Mouse (Mus musculus): ENCODE results near the gene Nrcam. TPM values are rescaled to one million over a fixed set of nuclear protein-coding genes. Genes with fewer than 3 reads are reported as not detected.

Gene Nrcam
- total and polyA plus RNA-seq, 3 experiments, result 0.16 to 0.23 (median 0.20) TPM

GRCm38 (mm10) chr12:44519440-44520141 is 190.9 kb downstream of the Nrcam start:
- TF ChIP-seq CTCF (IDR thresholded peaks at IDR 0.05) (no peak), EP300 (IDR thresholded peaks at IDR 0.05; ENCODE audit: insufficient read depth, low read depth, low read length) (no peak), POLR2A (IDR thresholded peaks at IDR 0.05; ENCODE audit: insufficient read depth, low read depth, low read length) (no peak)
- no peaks in the 10 kb centered on the region for H3K4me1 ChIP-seq (ENCODE audit: control insufficient read depth, insufficient read depth, low read length)
- no peaks in the 10 kb centered on the region for H3K79me2 ChIP-seq (replicated peaks; ENCODE audit: control insufficient read depth, insufficient read depth, low read length)
- intact Hi-C loops (cut with DNase I), result no loop called here
- 64% methylated on average over 7 of the region's 7 CpGs for WGBS
- no peak for DNase-seq
- no peaks in the 10 kb centered on the region for H3K27me3 ChIP-seq (ENCODE audit: control insufficient read depth, insufficient read depth, low read length)
- H3K9ac ChIP-seq (ENCODE audit: low read depth, low read length), result no peak overlapping the region
- no peak overlapping the region for H3K27ac ChIP-seq
- no peak overlapping the region for H3K4me3 ChIP-seq
- no peaks in the 10 kb centered on the region for H3K36me3 ChIP-seq (ENCODE audit: control insufficient read depth, insufficient read depth, low read length)

DNA sequence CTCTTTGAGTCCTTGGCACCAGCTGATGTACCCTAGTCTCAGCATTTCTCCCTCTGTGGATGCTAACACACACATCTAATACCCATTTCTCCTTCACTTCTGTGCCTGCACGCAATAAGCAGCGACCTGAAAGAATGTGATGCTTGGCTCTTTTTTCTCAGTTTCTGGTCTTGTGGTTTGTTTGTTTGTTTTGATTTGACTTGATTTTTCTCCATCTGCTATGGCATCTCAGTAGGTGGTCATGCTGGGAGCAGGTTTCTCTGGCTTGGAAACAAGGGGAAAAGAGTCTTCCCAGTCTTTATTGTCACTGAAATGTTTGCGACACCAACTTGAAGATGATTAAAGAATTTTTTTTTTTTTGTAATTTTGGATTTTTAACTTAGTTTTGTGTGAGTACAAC is 192.8 kb downstream of the Nrcam start:
- no peak for TF ChIP-seq EP300 (IDR thresholded peaks at IDR 0.05; ENCODE audit: insufficient read depth, low read depth, low read length)
- TF ChIP-seq CTCF (IDR thresholded peaks at IDR 0.05), result no peak
- no peak for TF ChIP-seq POLR2A (IDR thresholded peaks at IDR 0.05; ENCODE audit: insufficient read depth, low read depth, low read length)
- H3K27ac ChIP-seq, result no peak overlapping the region
- intact Hi-C loops (cut with DNase I), result no loop called here
- H3K9ac ChIP-seq (ENCODE audit: low read depth, low read length), result no peak overlapping the region
- no peaks in the 10 kb centered on the region for H3K36me3 ChIP-seq (ENCODE audit: control insufficient read depth, insufficient read depth, low read length)
- no peaks in the 10 kb centered on the region for H3K27me3 ChIP-seq (ENCODE audit: control insufficient read depth, insufficient read depth, low read length)
- no peaks in the 10 kb centered on the region for H3K79me2 ChIP-seq (replicated peaks; ENCODE audit: control insufficient read depth, insufficient read depth, low read length)
- WGBS, result 76% methylated on average over 3 of the region's 3 CpGs
- no peak overlapping the region for H3K4me3 ChIP-seq
- H3K4me1 ChIP-seq (ENCODE audit: control insufficient read depth, insufficient read depth, low read length), result no peaks in the 10 kb centered on the region
- no peak for DNase-seq

DNA sequence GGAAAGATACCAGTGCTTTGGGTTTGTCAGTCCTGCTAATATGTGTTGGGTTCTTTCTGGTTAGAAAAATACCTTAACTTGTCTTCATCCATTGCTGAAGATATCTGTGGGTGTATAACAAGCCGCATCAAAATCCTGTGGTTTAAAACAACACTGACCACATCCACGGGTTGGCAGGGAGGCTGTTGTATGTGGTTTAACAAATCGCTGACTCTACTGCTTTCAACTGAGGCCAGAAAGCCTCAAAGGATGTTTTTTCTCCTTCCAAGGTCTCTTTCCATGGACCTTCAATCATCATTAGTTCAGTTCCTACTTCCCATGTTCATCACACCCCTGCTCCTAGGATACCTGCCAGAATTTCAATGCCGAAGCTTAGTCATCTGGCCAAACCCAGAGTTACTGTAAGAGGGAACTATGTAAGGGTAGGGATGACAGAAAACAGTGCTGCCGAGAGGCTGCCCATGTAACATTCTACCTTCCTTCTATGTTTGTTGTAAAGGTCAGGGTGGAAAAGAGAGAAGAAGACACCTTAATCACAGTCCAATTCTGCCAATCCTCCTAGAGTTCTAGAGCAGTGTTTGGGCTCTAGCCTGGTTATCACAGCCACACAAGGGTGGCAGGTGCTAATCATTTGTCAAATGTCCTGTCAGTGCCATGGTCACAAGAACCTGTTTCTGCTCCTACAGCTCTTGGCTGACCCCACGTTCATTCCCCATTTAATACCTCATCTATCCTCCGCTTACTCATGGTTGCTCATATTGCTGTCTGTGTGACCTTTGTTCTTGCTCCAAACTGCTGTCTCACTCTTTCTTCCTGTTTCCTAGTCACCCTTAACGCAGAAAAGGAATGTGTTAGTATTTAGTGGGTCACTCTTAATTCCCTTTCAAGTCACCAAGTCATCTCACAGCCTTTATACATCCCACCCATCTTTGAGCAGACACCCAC is 196.2 kb downstream of the Nrcam start:
- H3K4me1 ChIP-seq (ENCODE audit: control insufficient read depth, insufficient read depth, low read length), result no peaks in the 10 kb centered on the region
- no peaks in the 10 kb centered on the region for H3K79me2 ChIP-seq (replicated peaks; ENCODE audit: control insufficient read depth, insufficient read depth, low read length)
- no peak overlapping the region for H3K4me3 ChIP-seq
- no peak for DNase-seq
- TF ChIP-seq CTCF (IDR thresholded peaks at IDR 0.05), result no peak
- TF ChIP-seq EP300 (IDR thresholded peaks at IDR 0.05; ENCODE audit: insufficient read depth, low read depth, low read length), result no peak
- no peak for TF ChIP-seq POLR2A (IDR thresholded peaks at IDR 0.05; ENCODE audit: insufficient read depth, low read depth, low read length)
- no peak overlapping the region for H3K9ac ChIP-seq (ENCODE audit: low read depth, low read length)
- H3K27ac ChIP-seq, result no peak overlapping the region
- H3K27me3 ChIP-seq (ENCODE audit: control insufficient read depth, insufficient read depth, low read length), result no peaks in the 10 kb centered on the region
- 69% methylated on average over 8 of the region's 8 CpGs for WGBS
- no peaks in the 10 kb centered on the region for H3K36me3 ChIP-seq (ENCODE audit: control insufficient read depth, insufficient read depth, low read length)
- intact Hi-C loops (cut with DNase I), result no loop called here

DNA sequence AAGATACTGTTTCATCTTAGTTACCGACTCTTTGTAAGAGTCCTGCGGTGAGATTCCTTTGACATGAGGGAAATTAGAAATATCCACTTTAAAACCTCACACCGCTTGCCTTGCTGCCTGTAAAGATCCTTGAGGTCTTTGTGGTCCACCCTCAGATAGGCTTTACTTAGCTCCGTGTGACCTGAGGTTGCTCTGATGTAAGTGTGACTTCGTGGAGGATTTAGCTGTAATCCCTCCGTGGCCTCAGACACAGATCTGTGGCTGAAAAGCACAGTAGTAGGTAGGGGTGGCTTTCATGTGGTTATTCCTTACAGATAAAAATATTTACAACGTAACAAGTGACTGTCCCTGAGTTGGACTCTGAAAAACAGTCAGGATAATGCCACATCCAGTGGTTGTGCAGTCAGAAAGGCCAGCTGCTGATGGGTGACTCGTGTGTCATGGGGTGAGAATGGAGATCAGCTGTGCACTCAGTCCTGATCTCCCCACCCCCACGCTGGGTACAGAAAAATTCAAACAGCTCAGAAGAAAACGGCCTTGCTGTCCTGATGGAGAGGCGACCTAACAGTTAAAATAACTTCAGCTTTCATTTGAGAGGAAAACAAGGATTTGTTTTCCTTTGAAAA is 199.8 kb downstream of the Nrcam start:
- Histone ChIP-seq H3K9ac (ENCODE audit: low read depth, low read length) (no peak overlapping the region), H3K79me2 (replicated peaks; ENCODE audit: control insufficient read depth, insufficient read depth, low read length) (no peaks in the 10 kb centered on the region), H3K27ac (no peak overlapping the region), H3K27me3 (ENCODE audit: control insufficient read depth, insufficient read depth, low read length) (no peaks in the 10 kb centered on the region), H3K4me3 (no peak overlapping the region), H3K36me3 (ENCODE audit: control insufficient read depth, insufficient read depth, low read length) (no peaks in the 10 kb centered on the region), H3K4me1 (ENCODE audit: control insufficient read depth, insufficient read depth, low read length) (no peaks in the 10 kb centered on the region)
- DNase-seq, result no peak
- TF ChIP-seq POLR2A (IDR thresholded peaks at IDR 0.05; ENCODE audit: insufficient read depth, low read depth, low read length), result no peak
- TF ChIP-seq CTCF (IDR thresholded peaks at IDR 0.05), result no peak
- no peak for TF ChIP-seq EP300 (IDR thresholded peaks at IDR 0.05; ENCODE audit: insufficient read depth, low read depth, low read length)
- intact Hi-C loops (cut with DNase I), result no loop called here
- 34% methylated on average over 11 of the region's 11 CpGs for WGBS

GRCm38 (mm10) chr12:44532337-44533113 is 203.8 kb downstream of the Nrcam start:
- no peaks in the 10 kb centered on the region for H3K27me3 ChIP-seq (ENCODE audit: control insufficient read depth, insufficient read depth, low read length)
- H3K9ac ChIP-seq (ENCODE audit: low read depth, low read length), result no peak overlapping the region
- DNase-seq, result no peak
- TF ChIP-seq EP300 (IDR thresholded peaks at IDR 0.05; ENCODE audit: insufficient read depth, low read depth, low read length) (no peak), CTCF (IDR thresholded peaks at IDR 0.05) (no peak), POLR2A (IDR thresholded peaks at IDR 0.05; ENCODE audit: insufficient read depth, low read depth, low read length) (no peak)
- H3K79me2 ChIP-seq (replicated peaks; ENCODE audit: control insufficient read depth, insufficient read depth, low read length), result no peaks in the 10 kb centered on the region
- H3K4me3 ChIP-seq, result no peak overlapping the region
- no peak overlapping the region for H3K27ac ChIP-seq
- no peaks in the 10 kb centered on the region for H3K36me3 ChIP-seq (ENCODE audit: control insufficient read depth, insufficient read depth, low read length)
- no peaks in the 10 kb centered on the region for H3K4me1 ChIP-seq (ENCODE audit: control insufficient read depth, insufficient read depth, low read length)
- intact Hi-C loops (cut with DNase I), result no loop called here
- WGBS, result 68% methylated on average over 19 of the region's 19 CpGs
